Mouse (Mus musculus) heart, postnatal 14 days (tissue): ENCODE data around the gene Phactr2. TPM values are rescaled to one million over a fixed set of nuclear protein-coding genes. Genes with fewer than 3 reads are reported as not detected.
"Not testable (repeated sequence)": the region's sequence is repeated elsewhere in the genome, so short reads cannot be mapped to it uniquely, and the experiment has no call there.

Experiments
- DNase-seq, 2 experiments: peaks; one replicate each; pipeline ENCODE4 v3.0.0; 2021 to 2022
- intact Hi-C: fragments of 180-260 bp; cut with DNase I; formaldehyde crosslinking; loops from one replicate; pipeline ENCODE4 v1.15.1; 2025
- total RNA-seq, 2 experiments: library from RNA; stranded (reverse); gene quantifications; 2 replicates each; pipeline ENCODE4 v1.2.3; 2021

The Phactr2 gene
- total RNA-seq, 2 experiments from 2014 or later = 48.0 to 55.1 TPM

GRCm38 (mm10) chr10:13233143-13233622, 241.0 kb downstream of the Phactr2 start:
- no peak for DNase-seq
- intact Hi-C loops = no loop called here

- intact Hi-C loops = no loop called here
- DNase-seq = no peak
Measured at GRCm38 (mm10) chr10:13232443-13233142, 241.6 kb downstream of the Phactr2 start.

- intact Hi-C loops = no loop called here
- no peak for DNase-seq
Measured at GRCm38 (mm10) chr10:13230716-13231115, 243.5 kb downstream of the Phactr2 start.

- intact Hi-C loops = no loop called here
- no peak for DNase-seq
Measured at GRCm38 (mm10) chr10:13225377-13226063, 248.7 kb downstream of the Phactr2 start.

- intact Hi-C loops = no loop called here
- no peak for DNase-seq
Measured at GRCm38 (mm10) chr10:13222135-13222534, 252.1 kb downstream of the Phactr2 start.

- intact Hi-C loops = no loop called here
- no peak for DNase-seq
Measured at GRCm38 (mm10) chr10:13220061-13220460, 254.2 kb downstream of the Phactr2 start.

GRCm38 (mm10) chr10:13213956-13214355, 260.3 kb downstream of the Phactr2 start:
- intact Hi-C loops = no loop called here
- DNase-seq = no peak

- no peak for DNase-seq
- intact Hi-C loops = no loop called here
Measured at GRCm38 (mm10) chr10:13212829-13213228, 261.4 kb downstream of the Phactr2 start.

GRCm38 (mm10) chr10:13212326-13212725, 261.9 kb downstream of the Phactr2 start:
- no peak for DNase-seq
- intact Hi-C loops = no loop called here

GRCm38 (mm10) chr10:13209930-13210637, 264.1 kb downstream of the Phactr2 start:
- intact Hi-C loops = no loop called here
- no peak for DNase-seq

- no peak for DNase-seq
- intact Hi-C loops = no loop called here
Measured at GRCm38 (mm10) chr10:13209506-13209905, 264.7 kb downstream of the Phactr2 start.

GRCm38 (mm10) chr10:13209061-13209460, 265.2 kb downstream of the Phactr2 start:
- DNase-seq = no peak
- intact Hi-C loops = no loop called here

GRCm38 (mm10) chr10:13201741-13202293, 272.4 kb downstream of the Phactr2 start:
- intact Hi-C loops = no loop called here
- DNase-seq = no peak

- DNase-seq = no peak
- intact Hi-C loops = no loop called here
Measured at GRCm38 (mm10) chr10:13200862-13201261, 273.4 kb downstream of the Phactr2 start.

GRCm38 (mm10) chr10:13199234-13199633, 275.0 kb downstream of the Phactr2 start:
- DNase-seq = no peak
- intact Hi-C loops = no loop called here

GRCm38 (mm10) chr10:13196872-13197507, 277.2 kb downstream of the Phactr2 start:
- intact Hi-C loops = no loop called here
- DNase-seq = no peak

GRCm38 (mm10) chr10:13193496-13193895, 280.7 kb downstream of the Phactr2 start:
- intact Hi-C loops, DNase-seq: not testable (repeated sequence)

GRCm38 (mm10) chr10:13192731-13193351, 281.4 kb downstream of the Phactr2 start, which contains the start of gene Ltv1:
Gene Ltv1, minus strand, starts transcription at chr10:13193168.
- intact Hi-C loops = no loop called here
- peak; percentile 95 to 98 for DNase-seq

GRCm38 (mm10) chr10:13189881-13190280, 284.3 kb downstream of the Phactr2 start:
- intact Hi-C loops = no loop called here

GRCm38 (mm10) chr10:13186754-13187153, 287.5 kb downstream of the Phactr2 start:
- intact Hi-C loops = no loop called here
- DNase-seq = no peak

More at GRCm38 (mm10) chr10:13189881-13190280, 284.3 kb downstream of the Phactr2 start:
- no peak for DNase-seq
